Mouse (Mus musculus) heart, embryonic 12.5 days (tissue): ENCODE data around the gene Vmn2r83. TPM values are rescaled to one million over a fixed set of nuclear protein-coding genes. Genes with fewer than 3 reads are reported as not detected.

Experiments used
- ATAC-seq: fragments of 200-750 bp; cut with Nextera tagmentation; 2 replicates; pipeline ENCODE4 v1.8.0; 2017; ENCODE audit warnings: moderate TSS enrichment, moderate library complexity; ENCODE audit not compliant: insufficient number of reproducible peaks, low FRiP score
- H3K27ac ChIP-seq: fragments of 300-500 bp; sonication (generic); 2 replicates; pipeline ENCODE4 v1.5.1; 2016; ENCODE audit warnings: mild to moderate bottlenecking, moderate library complexity; ENCODE audit not compliant: poor library complexity, severe bottlenecking
- H3K27me3 ChIP-seq: fragments of 300-500 bp; sonication (generic); replicated peaks from 2 replicates; pipeline ENCODE4 v1.6.1; 2016; ENCODE audit warnings: mild to moderate bottlenecking, moderate library complexity
- H3K36me3 ChIP-seq: fragments of 300-500 bp; sonication (generic); 2 replicates; pipeline ENCODE4 v1.6.1; 2016; ENCODE audit warnings: mild to moderate bottlenecking, moderate library complexity
- H3K4me1 ChIP-seq: fragments of 300-500 bp; sonication (generic); replicated peaks from 2 replicates; pipeline ENCODE4 v1.6.1; 2016; ENCODE audit warnings: mild to moderate bottlenecking
- H3K4me2 ChIP-seq: fragments of 300-500 bp; sonication (generic); 2 replicates; pipeline ENCODE4 v1.6.1; 2016; ENCODE audit warnings: mild to moderate bottlenecking, moderate library complexity
- H3K4me3 ChIP-seq: fragments of 300-500 bp; sonication (generic); 2 replicates; pipeline ENCODE4 v1.5.1; 2016; ENCODE audit warnings: mild to moderate bottlenecking
- H3K9ac ChIP-seq: fragments of 300-500 bp; sonication (generic); 2 replicates; pipeline ENCODE4 v1.6.1; 2016; ENCODE audit warnings: mild to moderate bottlenecking, moderate library complexity
- H3K9me3 ChIP-seq: fragments of 300-500 bp; sonication (generic); replicated peaks from 2 replicates; pipeline ENCODE4 v1.6.1; 2016; ENCODE audit warnings: mild to moderate bottlenecking, moderate library complexity
- WGBS: fragments of 180-500 bp; shearing (Covaris S2); methylation state at CpG from one replicate; pipeline ENCODE4 v1.1.7; 2016; 5-methylcytosine and 5-hydroxymethylcytosine counted together
- polyA plus RNA-seq: library from polyadenylated mRNA; unstranded; fragments of >200 nt; fragmentation: Nextera tagmentation; extraction: Ambion mirVana; gene quantifications from 2 replicates; pipeline ENCODE4 v1.2.1, GENCODE M21; 2016

The Vmn2r83 gene
- polyA plus RNA-seq, 1 experiment from 2014 or later: not detected

- ATAC-seq: no peak
- 66% methylated on average over 3 of the region's 3 CpGs for WGBS
Measured at GRCm38 (mm10) chr10:79528081-79528480, 59.5 kb downstream of the Vmn2r83 start.

GRCm38 (mm10) chr10:79530241-79530640 lies 61.7 kb downstream of the Vmn2r83 start:
- H3K4me2 ChIP-seq: no peak overlapping the region
- peaks cover 19% of the 10 kb centered on the region for H3K36me3 ChIP-seq
- ATAC-seq: no peak
- H3K27me3 ChIP-seq: 0 out of 2 replicates have a peak, but pooled peaks cover 7% of the 10 kb centered on the region
- H3K9me3 ChIP-seq: no peaks in the 10 kb centered on the region
- 67% methylated on average over 8 of the region's 8 CpGs for WGBS
- H3K9ac ChIP-seq: no peak overlapping the region
- peaks cover 8% of the 10 kb centered on the region; the same call in 1 of the 2 replicates for H3K4me1 ChIP-seq
- H3K4me3 ChIP-seq: no peak overlapping the region
- H3K27ac ChIP-seq: no peak overlapping the region

More at GRCm38 (mm10) chr10:79528081-79528480, 59.5 kb downstream of the Vmn2r83 start:
- Histone ChIP-seq H3K27me3 (no peaks in the 10 kb centered on the region), H3K36me3 (peaks cover 20% of the 10 kb centered on the region), H3K4me2 (no peak overlapping the region), H3K4me1 (0 out of 2 replicates have a peak, but pooled peaks cover 4% of the 10 kb centered on the region), H3K9me3 (no peaks in the 10 kb centered on the region), H3K4me3 (no peak overlapping the region), H3K9ac (no peak overlapping the region), H3K27ac (no peak overlapping the region)

GRCm38 (mm10) chr10:79530721-79531120 lies 62.2 kb downstream of the Vmn2r83 start:
- no peaks in the 10 kb centered on the region for H3K9me3 ChIP-seq
- ATAC-seq: no peak
- WGBS: 94% methylated on average over 13 of the region's 13 CpGs
- H3K27ac ChIP-seq: no peak overlapping the region
- H3K4me1 ChIP-seq: peaks cover 8% of the 10 kb centered on the region; the same call in 1 of the 2 replicates
- no peak overlapping the region for H3K9ac ChIP-seq
- H3K4me2 ChIP-seq: no peak overlapping the region
- H3K4me3 ChIP-seq: no peak overlapping the region
- 0 out of 2 replicates have a peak, but pooled peaks cover 7% of the 10 kb centered on the region for H3K27me3 ChIP-seq
- H3K36me3 ChIP-seq: peaks cover 15% of the 10 kb centered on the region

- Histone ChIP-seq H3K4me2 (no peak overlapping the region), H3K4me3 (no peak overlapping the region), H3K9me3 (no peaks in the 10 kb centered on the region), H3K27ac (no peak overlapping the region), H3K27me3 (0 out of 2 replicates have a peak, but pooled peaks cover 7% of the 10 kb centered on the region), H3K9ac (no peak overlapping the region), H3K4me1 (peaks cover 8% of the 10 kb centered on the region; the same call in 1 of the 2 replicates), H3K36me3 (peaks cover 13% of the 10 kb centered on the region)
- ATAC-seq: no peak
- whole genome bisulfite sequencing: 90% methylated on average over 3 of the region's 3 CpGs
Measured at GRCm38 (mm10) chr10:79531593-79531992, 63.1 kb downstream of the Vmn2r83 start.

- peak overlapping the region; percentile 66 for H3K4me3 ChIP-seq
- H3K4me1 ChIP-seq: peaks cover 8% of the 10 kb centered on the region; the same call in 1 of the 2 replicates
- peaks cover 4% of the 10 kb centered on the region; the same call in 1 of the 2 replicates for H3K36me3 ChIP-seq
- no peak overlapping the region for H3K27ac ChIP-seq
- 0 out of 2 replicates have a peak, but pooled peaks cover 7% of the 10 kb centered on the region for H3K27me3 ChIP-seq
- H3K9ac ChIP-seq: peak overlapping the region; percentile 74; the same call in 1 of the 2 replicates
- 34% methylated on average over 3 of the region's 3 CpGs for WGBS
- no peak for ATAC-seq
- H3K4me2 ChIP-seq: peak overlapping the region; percentile 97
- H3K9me3 ChIP-seq: no peaks in the 10 kb centered on the region
Measured at GRCm38 (mm10) chr10:79532678-79533077, 64.1 kb downstream of the Vmn2r83 start.

GRCm38 (mm10) chr10:79533126-79533911 lies 64.8 kb downstream of the Vmn2r83 start, which contains the start of gene Plpp2:
Gene Plpp2, minus strand, starts transcription at chr10:79533796.
- WGBS: under 1% methylated on average over 48 of the region's 52 CpGs
- Histone ChIP-seq H3K4me1 (peaks cover 8% of the 10 kb centered on the region; the same call in 1 of the 2 replicates), H3K9ac (peak within 1 kb of the TSS; percentile 74), H3K4me2 (peak within 1 kb of the TSS; percentile 97), H3K4me3 (peak within 1 kb of the TSS; percentile 66), H3K27me3 (0 out of 2 replicates have a peak, but pooled peaks cover 7% of the 10 kb centered on the region), H3K27ac (no peak within 1 kb of the TSS), H3K9me3 (no peaks in the 10 kb centered on the region), H3K36me3 (peaks cover 4% of the 10 kb centered on the region; the same call in 1 of the 2 replicates)
- ATAC-seq: peak; percentile 72

GRCm38 (mm10) chr10:79534426-79534825 lies 65.9 kb downstream of the Vmn2r83 start:
- Histone ChIP-seq H3K27me3 (0 out of 2 replicates have a peak, but pooled peaks cover 7% of the 10 kb centered on the region), H3K4me3 (no peak overlapping the region), H3K9me3 (no peaks in the 10 kb centered on the region), H3K27ac (no peak overlapping the region), H3K4me2 (no peak overlapping the region), H3K36me3 (peaks cover 15% of the 10 kb centered on the region), H3K4me1 (peaks cover 8% of the 10 kb centered on the region; the same call in 1 of the 2 replicates), H3K9ac (no peak overlapping the region)
- no peak for ATAC-seq
- 86% methylated on average over 2 of the region's 2 CpGs for WGBS

- 65% methylated on average over 1 of the region's 1 CpGs for WGBS
- Histone ChIP-seq H3K4me3 (no peak overlapping the region), H3K9me3 (no peaks in the 10 kb centered on the region), H3K4me2 (no peak overlapping the region), H3K9ac (no peak overlapping the region), H3K36me3 (peaks cover 22% of the 10 kb centered on the region), H3K4me1 (peaks cover 8% of the 10 kb centered on the region; the same call in 1 of the 2 replicates), H3K27me3 (0 out of 2 replicates have a peak, but pooled peaks cover 7% of the 10 kb centered on the region), H3K27ac (no peak overlapping the region)
- ATAC-seq: no peak
Measured at GRCm38 (mm10) chr10:79535431-79535830, 66.9 kb downstream of the Vmn2r83 start.

- Histone ChIP-seq H3K27me3 (0 out of 2 replicates have a peak, but pooled peaks cover 7% of the 10 kb centered on the region), H3K4me2 (no peak overlapping the region), H3K9ac (no peak overlapping the region), H3K4me3 (no peak overlapping the region), H3K36me3 (peaks cover 33% of the 10 kb centered on the region), H3K9me3 (no peaks in the 10 kb centered on the region), H3K27ac (no peak overlapping the region), H3K4me1 (peaks cover 8% of the 10 kb centered on the region; the same call in 1 of the 2 replicates)
- ATAC-seq: no peak
- 68% methylated on average over 12 of the region's 12 CpGs for WGBS
Measured at GRCm38 (mm10) chr10:79536461-79537080, 68.0 kb downstream of the Vmn2r83 start.

GRCm38 (mm10) chr10:79537271-79537670 lies 68.7 kb downstream of the Vmn2r83 start:
- peaks cover 8% of the 10 kb centered on the region; the same call in 1 of the 2 replicates for H3K4me1 ChIP-seq
- no peak for ATAC-seq
- WGBS: 88% methylated on average over 7 of the region's 7 CpGs
- H3K27me3 ChIP-seq: 0 out of 2 replicates have a peak, but pooled peaks cover 7% of the 10 kb centered on the region
- no peak overlapping the region for H3K9ac ChIP-seq
- H3K4me2 ChIP-seq: no peak overlapping the region
- H3K27ac ChIP-seq: no peak overlapping the region
- no peak overlapping the region for H3K4me3 ChIP-seq
- no peaks in the 10 kb centered on the region for H3K9me3 ChIP-seq
- H3K36me3 ChIP-seq: peaks cover 40% of the 10 kb centered on the region

- H3K27ac ChIP-seq: no peak overlapping the region
- peaks cover 45% of the 10 kb centered on the region for H3K36me3 ChIP-seq
- 0 out of 2 replicates have a peak, but pooled peaks cover 7% of the 10 kb centered on the region for H3K27me3 ChIP-seq
- no peak overlapping the region for H3K4me3 ChIP-seq
- peaks cover 6% of the 10 kb centered on the region; the same call in 1 of the 2 replicates for H3K4me1 ChIP-seq
- H3K9ac ChIP-seq: no peak overlapping the region
- H3K9me3 ChIP-seq: no peaks in the 10 kb centered on the region
- no peak overlapping the region for H3K4me2 ChIP-seq
- no peak for ATAC-seq
- WGBS: 81% methylated on average over 2 of the region's 2 CpGs
Measured at GRCm38 (mm10) chr10:79537781-79538180, 69.2 kb downstream of the Vmn2r83 start.
